Mouse (Mus musculus) monocyte, adult 2 months (primary cell): ENCODE results near the gene Taar4.

Experiments
- DNase-seq, 2 experiments: peaks; one replicate each; pipeline ENCODE4 v3.0.0; 2022; ENCODE audit warnings: low spot score in 2 of 2, low read depth in 1 of 2

Taar4 gene

GRCm38 (mm10) chr10:23960444-23960915 lies at the start of gene Taar4:
Taar4 (plus strand) TSS chr10:23960494.
- DNase-seq, result no peak

GRCm38 (mm10) chr10:23920056-23920455 lies 40.2 kb upstream of the Taar4 start, which contains the start of gene Taar1:
Taar1 (plus strand) TSS chr10:23920356.
- no peak for DNase-seq

GRCm38 (mm10) chr10:23922468-23922867 lies 37.8 kb upstream of the Taar4 start:
- DNase-seq, result no peak

DNA sequence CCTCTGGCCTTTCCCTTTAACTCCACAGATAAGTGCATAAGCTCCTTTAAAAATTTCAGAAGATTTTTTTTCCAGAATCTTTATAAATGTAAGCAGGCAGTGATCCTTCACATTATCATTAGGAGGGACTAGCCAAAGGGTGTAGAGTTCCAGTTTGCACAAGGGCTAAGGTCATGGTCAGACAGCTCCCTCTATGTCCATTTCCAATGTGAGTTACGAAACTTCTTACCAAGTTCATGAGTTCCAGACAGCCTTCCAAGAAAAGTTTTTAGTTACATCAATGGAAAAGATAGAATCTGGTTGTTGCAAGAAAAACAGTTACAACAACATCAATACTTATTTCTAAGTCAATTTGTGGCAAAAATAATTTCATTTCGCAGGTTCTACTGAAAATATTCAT lies 36.4 kb upstream of the Taar4 start:
- no peak for DNase-seq

- DNase-seq, result no peak
Observed at GRCm38 (mm10) chr10:23937613-23938012, 22.7 kb upstream of the Taar4 start.

DNA sequence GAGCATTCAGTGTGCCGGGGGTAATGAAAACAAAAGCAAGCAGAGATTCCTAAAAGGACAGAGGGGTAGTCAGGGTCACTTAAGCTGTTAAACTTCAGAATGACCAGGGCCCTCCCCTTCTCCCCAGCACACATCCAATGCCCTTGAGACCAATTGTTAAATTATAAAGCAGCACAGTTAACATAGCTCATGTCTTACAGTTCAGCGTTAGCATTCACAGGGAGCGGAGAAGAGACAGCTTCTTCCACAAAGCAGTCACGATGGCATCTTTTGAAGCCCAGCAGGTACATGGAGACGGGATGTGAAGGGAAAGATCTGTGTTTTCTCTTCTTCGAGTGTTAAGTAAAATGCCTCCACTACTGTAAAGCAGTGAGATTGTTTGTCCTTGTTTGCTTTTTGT lies 22.0 kb upstream of the Taar4 start, which contains the start of gene Taar2:
TSS of gene Taar2 (plus strand) at position 261 of the 400 bp plus-strand sequence.
- no peak for DNase-seq

- DNase-seq, result no peak
Observed at GRCm38 (mm10) chr10:23942465-23942864, 17.8 kb upstream of the Taar4 start.

DNA sequence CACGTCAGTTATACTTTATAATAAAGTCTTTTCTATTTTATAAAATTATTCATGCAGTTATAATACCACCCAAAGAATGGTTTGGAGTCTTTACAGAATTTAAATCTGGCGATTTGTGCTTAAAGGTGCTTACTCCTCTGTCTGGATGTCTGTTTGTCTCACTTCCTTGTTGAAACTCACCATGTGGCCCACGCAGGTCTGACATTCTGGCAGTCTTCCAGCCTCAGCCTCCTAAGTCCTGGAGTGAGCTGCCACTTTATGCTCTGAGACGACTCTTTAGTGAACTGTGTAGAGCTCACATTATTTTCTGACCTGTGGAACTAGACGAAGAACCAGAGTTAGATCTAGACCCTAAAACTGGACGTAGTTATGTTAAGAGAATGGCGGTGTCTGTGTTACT lies 12.3 kb upstream of the Taar4 start:
- DNase-seq, result no peak

DNA sequence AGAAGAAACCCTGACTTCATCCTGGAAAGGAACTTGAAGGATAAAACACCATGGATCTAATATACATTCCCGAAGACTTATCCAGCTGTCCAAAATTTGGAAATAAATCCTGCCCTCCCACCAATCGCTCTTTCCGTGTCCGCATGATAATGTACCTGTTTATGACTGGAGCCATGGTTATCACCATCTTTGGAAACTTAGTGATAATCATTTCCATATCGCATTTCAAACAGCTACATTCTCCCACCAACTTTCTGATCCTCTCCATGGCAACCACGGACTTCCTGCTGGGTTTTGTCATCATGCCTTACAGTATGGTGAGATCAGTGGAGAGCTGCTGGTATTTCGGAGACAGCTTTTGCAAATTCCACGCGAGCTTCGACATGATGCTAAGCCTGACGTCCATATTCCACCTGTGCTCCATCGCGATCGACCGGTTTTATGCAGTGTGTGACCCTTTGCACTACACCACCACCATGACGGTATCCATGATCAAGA lies 10.7 kb upstream of the Taar4 start, which contains the start of gene Taar3:
TSS of gene Taar3 (plus strand) at position 51 of the 498 bp plus-strand sequence.
- no peak for DNase-seq

- DNase-seq, result no peak
Observed at GRCm38 (mm10) chr10:23951714-23952113, 8.6 kb upstream of the Taar4 start.

DNA sequence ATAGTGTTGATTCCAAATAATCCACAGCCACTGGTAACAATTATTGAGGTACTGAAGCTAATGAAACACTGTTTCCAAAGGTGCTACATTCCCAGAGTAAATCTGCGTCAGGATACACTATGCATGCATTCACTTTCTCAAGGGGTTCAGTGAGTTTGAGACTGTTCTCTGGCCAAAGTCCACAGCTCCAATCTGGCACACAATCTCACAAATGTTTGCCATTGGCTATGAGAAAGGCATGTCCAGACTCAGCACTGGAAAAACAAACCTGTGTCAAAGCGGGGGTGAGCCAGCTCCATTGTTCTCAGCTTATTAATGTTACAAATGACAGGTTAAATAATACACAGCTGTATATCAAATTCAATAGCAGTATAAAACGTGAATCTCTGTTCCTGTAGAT lies 1.2 kb upstream of the Taar4 start:
- no peak for DNase-seq

DNA sequence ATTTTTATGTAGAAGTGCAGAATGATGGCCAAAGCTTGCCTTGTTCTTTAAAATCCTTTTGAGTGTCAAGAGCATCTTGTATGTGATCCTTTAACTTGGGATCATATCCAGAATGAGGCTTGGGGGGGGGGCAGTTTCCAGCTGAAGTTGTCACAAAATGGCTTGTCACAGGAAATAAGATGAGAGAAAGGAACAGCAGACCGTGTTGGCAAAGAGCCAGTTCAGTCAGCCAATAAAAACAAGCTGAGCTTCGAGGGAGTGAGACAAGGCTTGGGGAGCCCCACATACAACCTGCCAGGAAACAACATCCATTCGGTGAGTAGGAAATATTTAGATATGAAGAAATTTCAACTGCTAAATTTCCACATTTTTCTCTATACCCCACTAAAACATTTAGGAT lies 3.1 kb downstream of the Taar4 start:
- no peak for DNase-seq

- DNase-seq, result no peak
Observed at GRCm38 (mm10) chr10:23964921-23965610, 4.8 kb downstream of the Taar4 start.

DNA sequence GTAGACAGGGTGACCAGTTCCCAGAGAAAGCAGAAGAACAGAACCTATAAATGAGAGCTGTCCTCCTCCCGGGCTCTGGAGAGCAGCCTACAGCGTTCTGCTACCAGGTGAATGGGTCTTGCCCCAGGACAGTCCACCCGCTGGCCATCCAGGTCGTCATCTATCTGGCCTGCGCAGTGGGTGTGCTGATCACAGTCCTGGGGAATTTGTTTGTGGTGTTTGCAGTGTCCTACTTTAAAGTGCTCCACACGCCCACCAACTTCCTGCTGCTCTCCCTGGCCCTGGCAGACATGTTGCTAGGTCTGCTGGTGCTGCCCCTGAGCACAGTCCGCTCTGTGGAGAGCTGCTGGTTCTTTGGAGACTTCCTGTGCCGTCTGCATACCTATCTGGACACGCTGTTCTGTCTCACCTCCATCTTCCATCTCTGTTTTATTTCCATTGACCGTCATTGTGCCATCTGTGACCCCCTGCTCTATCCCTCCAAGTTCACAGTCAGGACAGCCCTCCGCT lies 10.4 kb downstream of the Taar4 start, which contains the start of gene Taar5:
TSS of gene Taar5 (plus strand) at position 51 of the 510 bp plus-strand sequence.
- no peak for DNase-seq

DNA sequence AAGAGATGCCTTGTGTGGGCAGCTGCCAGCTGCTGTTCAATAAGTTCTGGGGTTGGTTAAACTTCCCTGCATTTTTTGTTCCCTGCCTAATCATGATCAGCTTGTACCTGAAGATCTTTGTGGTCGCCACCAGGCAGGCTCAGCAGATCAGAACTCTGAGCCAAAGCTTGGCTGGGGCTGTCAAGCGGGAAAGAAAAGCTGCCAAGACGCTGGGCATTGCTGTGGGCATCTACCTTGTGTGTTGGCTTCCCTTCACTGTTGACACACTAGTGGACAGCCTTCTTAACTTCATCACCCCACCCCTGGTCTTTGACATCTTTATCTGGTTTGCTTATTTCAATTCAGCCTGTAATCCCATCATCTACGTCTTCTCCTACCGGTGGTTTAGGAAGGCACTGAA lies 11.0 kb downstream of the Taar4 start:
- no peak for DNase-seq

- no peak for DNase-seq
Observed at GRCm38 (mm10) chr10:23977958-23978357, 17.7 kb downstream of the Taar4 start.

- no peak for DNase-seq
Observed at GRCm38 (mm10) chr10:23978901-23979705, 18.8 kb downstream of the Taar4 start.

GRCm38 (mm10) chr10:23985546-23985945 lies 25.3 kb downstream of the Taar4 start, which contains the start of gene Taar6:
Taar6 (minus strand) TSS chr10:23985646.
- no peak for DNase-seq

DNA sequence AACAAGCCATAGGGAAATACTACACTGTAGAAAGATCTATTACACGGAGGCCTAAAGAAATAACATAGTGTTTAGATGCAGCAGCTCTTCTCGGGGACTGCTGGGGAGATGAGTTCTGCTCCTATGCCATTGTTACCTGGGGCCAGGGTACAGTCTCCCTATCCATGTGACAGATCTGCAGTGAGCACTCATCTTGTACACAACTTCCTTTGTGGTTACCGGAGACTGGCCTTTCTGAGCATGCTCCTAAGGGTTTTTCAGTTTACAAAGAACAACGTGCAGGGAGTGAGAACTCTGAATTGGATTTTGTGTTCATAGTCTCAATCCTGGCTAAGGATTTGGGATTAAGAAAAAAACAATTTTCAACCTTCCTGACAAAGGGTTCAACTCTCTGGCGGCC lies 26.1 kb downstream of the Taar4 start:
- DNase-seq, result no peak

GRCm38 (mm10) chr10:23993381-23993780 lies 33.1 kb downstream of the Taar4 start, which contains the start of gene Taar7a:
Taar7a (minus strand) TSS chr10:23993481.
- DNase-seq, result no peak

- no peak for DNase-seq
Observed at GRCm38 (mm10) chr10:23999639-24000038, 39.3 kb downstream of the Taar4 start, which contains the start of gene Taar7b. Taar7b (plus strand) TSS chr10:23999939.
